Mouse (Mus musculus): ENCODE results near the gene Tbc1d17.

GRCm38 (mm10) chr7:44816470-44817021 lies 32.3 kb downstream of the Tbc1d17 start, which contains the start of gene Atf5:
- TF ChIP-seq CTCF (IDR thresholded peaks at IDR 0.05; ENCODE audit: borderline replicate concordance, extremely low read depth, insufficient read depth, insufficient read length) (no peak), POLR2A (IDR thresholded peaks at IDR 0.05; ENCODE audit: borderline replicate concordance, extremely low read depth, insufficient read depth, insufficient read length, poor library complexity, severe bottlenecking) (no peak)

All from brain, embryonic 14.5 days (tissue).